Mouse (Mus musculus) frontal cortex, postnatal 10 days (tissue): ENCODE measurements around the gene Bicc1.
A peak's percentile ranks its signal among the peaks of the same experiment; 100 is the strongest.
"Not testable (repeated sequence)": the region's sequence is repeated elsewhere in the genome, so short reads cannot be mapped to it uniquely, and the experiment has no call there.

Source experiments
- DNase-seq, 2 experiments: peaks; one replicate each; pipeline ENCODE4 v3.0.0; 2022; ENCODE audit warnings: low spot score in 2 of 2, mixed read lengths in 1 of 2

Bicc1 gene

GRCm38 (mm10) chr10:70998136-70998535 lies 161.4 kb downstream of the Bicc1 start:
- DNase-seq: peak in 1 of 2 experiments; percentile 20

- DNase-seq: no peak
These were observed 163.4 kb downstream of the Bicc1 start for GRCm38 (mm10) chr10:70996051-70996450.

- no peak for DNase-seq
These were observed 165.4 kb downstream of the Bicc1 start for GRCm38 (mm10) chr10:70994135-70994497.

- peak in 1 of 2 experiments; percentile 28 for DNase-seq
These were observed 165.9 kb downstream of the Bicc1 start for GRCm38 (mm10) chr10:70993497-70994134.

- DNase-seq: no peak
These were observed 172.1 kb downstream of the Bicc1 start for GRCm38 (mm10) chr10:70987396-70987795.

- no peak for DNase-seq
These were observed 176.3 kb downstream of the Bicc1 start for GRCm38 (mm10) chr10:70983036-70983670.

GRCm38 (mm10) chr10:70982156-70982555 lies 177.3 kb downstream of the Bicc1 start:
- no peak for DNase-seq

GRCm38 (mm10) chr10:70979657-70980056 lies 179.8 kb downstream of the Bicc1 start:
- DNase-seq: no peak

GRCm38 (mm10) chr10:70977141-70977540 lies 182.4 kb downstream of the Bicc1 start:
- DNase-seq: no peak

GRCm38 (mm10) chr10:70976633-70977032 lies 182.9 kb downstream of the Bicc1 start:
- DNase-seq: no peak

- no peak for DNase-seq
These were observed 188.3 kb downstream of the Bicc1 start for GRCm38 (mm10) chr10:70971156-70971555.

GRCm38 (mm10) chr10:70968848-70969683 lies 190.4 kb downstream of the Bicc1 start:
- DNase-seq: no peak

GRCm38 (mm10) chr10:70966642-70967345 lies 192.7 kb downstream of the Bicc1 start:
- no peak for DNase-seq

GRCm38 (mm10) chr10:70964706-70965105 lies 194.8 kb downstream of the Bicc1 start:
- DNase-seq: no peak

- no peak for DNase-seq
These were observed 195.8 kb downstream of the Bicc1 start for GRCm38 (mm10) chr10:70963599-70964193.

- DNase-seq: no peak
These were observed 197.9 kb downstream of the Bicc1 start for GRCm38 (mm10) chr10:70961641-70962040.

GRCm38 (mm10) chr10:70960396-70960795 lies 199.1 kb downstream of the Bicc1 start:
- not testable (repeated sequence) for DNase-seq

- no peak for DNase-seq
These were observed 206.7 kb downstream of the Bicc1 start for GRCm38 (mm10) chr10:70952770-70953147.

- peak in 1 of 2 experiments; percentile 26 for DNase-seq
These were observed 207.3 kb downstream of the Bicc1 start for GRCm38 (mm10) chr10:70952056-70952769.

- DNase-seq: no peak
These were observed 209.4 kb downstream of the Bicc1 start for GRCm38 (mm10) chr10:70950105-70950424.
